Mouse (Mus musculus): ENCODE data around the gene Gpr19. TPM values are rescaled to one million over a fixed set of nuclear protein-coding genes. Genes with fewer than 3 reads are reported as not detected.

The Gpr19 gene
- 1 to 10 TPM; 4.0 to 4.1 TPM for total RNA-seq (2021)
- long read RNA-seq, experiment 1, partial matches to known transcripts = 0 of 8 reads
- long read RNA-seq, experiment 1, other reads (novel, unspliced or antisense) = 8 of 8 reads
- long read RNA-seq, experiment 2, partial matches to known transcripts = 0 of 2 reads
- long read RNA-seq, experiment 2, other reads (novel, unspliced or antisense) = 2 of 2 reads

DNA sequence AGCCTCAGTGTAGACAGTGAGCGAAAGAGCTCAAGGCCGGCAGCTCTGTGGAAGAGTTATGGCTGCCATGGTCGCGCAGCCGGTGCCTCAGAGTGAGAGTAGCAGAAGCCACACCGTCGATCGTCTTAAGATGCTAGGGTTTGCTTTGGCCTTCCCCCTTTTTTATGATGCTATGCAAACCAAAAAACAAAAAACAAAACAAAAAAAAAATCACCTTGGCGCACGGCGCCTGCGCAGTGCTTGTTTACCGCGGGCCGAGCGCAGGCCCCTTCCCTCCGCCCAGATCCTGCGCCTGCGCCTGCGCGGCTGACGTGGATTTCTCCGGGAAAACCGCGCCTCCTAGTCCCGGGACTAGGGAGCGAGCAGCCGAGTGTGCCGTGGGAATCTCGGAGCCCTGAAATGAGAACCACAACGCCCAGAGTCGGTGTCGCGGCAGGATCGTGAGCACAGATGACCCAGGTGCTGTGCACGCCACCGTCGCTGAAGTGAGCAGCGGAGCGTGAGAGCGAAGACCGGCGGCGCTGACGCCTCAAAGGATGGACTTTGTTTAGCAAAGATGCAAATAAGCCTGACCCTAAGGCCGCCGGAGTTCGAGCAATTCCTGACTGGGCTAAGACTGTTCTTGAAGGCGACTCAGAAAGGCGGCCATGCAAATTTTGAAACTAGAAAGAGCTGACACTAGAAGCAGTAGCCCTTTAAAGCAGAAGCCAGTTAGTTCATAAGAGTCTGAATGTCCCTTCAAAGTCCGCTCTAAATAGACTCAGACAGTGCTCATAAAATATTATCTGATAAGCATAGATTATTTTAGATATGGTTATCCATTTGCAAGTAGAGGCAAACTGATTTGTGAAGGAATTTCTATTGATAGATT lies at the start of gene Gpr19:
TSS of gene Gpr19 (minus strand) at position 484 of the 871 bp plus-strand sequence.
- intact Hi-C loops (cut with DNase I) = loop anchor here (1.0 to 5.0 kb wide), 2 partner anchors 22 to 34 kb away; partner anchors contain the start of gene Cdkn1b

DNA sequence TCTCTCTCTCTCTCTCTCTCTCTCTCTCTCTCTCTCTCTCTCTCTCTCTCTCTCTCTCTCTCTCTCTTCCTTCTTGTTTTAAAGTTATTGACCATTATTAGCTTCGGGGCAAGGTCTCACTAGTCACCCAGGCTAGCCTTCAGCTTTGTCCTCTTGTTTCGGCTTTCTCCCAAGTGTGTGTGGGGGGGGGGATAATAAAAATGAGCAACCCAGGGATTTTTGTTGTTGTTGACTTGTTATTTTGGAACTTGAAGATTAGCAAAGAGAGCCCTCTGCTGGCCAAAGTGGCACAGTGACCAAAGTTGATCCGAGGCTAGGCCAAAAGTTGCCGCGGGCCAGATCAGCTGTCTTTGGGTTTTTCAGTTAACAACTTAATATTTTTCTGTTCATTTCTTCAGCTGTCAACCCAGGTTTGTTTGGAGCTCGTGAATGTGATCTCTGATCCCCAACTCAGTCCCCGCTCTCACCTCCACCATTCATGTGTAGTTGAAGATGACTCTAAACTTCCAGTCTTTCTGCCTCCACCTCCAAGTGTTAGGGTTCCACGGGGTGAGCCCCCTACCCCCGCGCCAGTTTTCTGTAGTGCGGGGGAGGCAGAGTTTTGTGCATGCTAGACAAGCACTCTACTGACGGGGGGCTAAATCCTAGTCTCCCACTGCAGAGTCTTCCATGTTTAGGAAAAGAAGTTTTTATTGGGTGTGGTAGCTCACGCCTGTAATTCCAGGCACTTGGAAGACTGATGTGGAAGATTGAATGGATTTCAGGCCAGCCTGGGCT lies 49.1 kb upstream of the Gpr19 start:
- Histone ChIP-seq H3K4me3 (peak overlapping the region; percentile 47), H3K27ac (peak overlapping the region; percentile 58)
- TF ChIP-seq CTCF (IDR thresholded peaks at IDR 0.05) = peak; percentile 83
- peak; percentile 76 for DNase-seq
- intact Hi-C loops (cut with DNase I) = loop anchor here (2.0 kb wide), 1 partner anchor 75 kb away; no protein-coding TSS in a partner anchor

More for the DNA sequence above, at the start of gene Gpr19:
- Histone ChIP-seq H3K27ac (peak within 1 kb of the TSS; percentile 98), H3K4me3 (peak within 1 kb of the TSS; percentile 97)
- DNase-seq = peak; percentile 96
- TF ChIP-seq CTCF (IDR thresholded peaks at IDR 0.05) = no peak; the same call in 1 of the 2 replicates

- peak overlapping the region; percentile 53; the same call in 1 of the 2 replicates for H3K27ac ChIP-seq
Measured at GRCm38 (mm10) chr6:134946858-134947257, 48.5 kb upstream of the Gpr19 start.

DNA sequence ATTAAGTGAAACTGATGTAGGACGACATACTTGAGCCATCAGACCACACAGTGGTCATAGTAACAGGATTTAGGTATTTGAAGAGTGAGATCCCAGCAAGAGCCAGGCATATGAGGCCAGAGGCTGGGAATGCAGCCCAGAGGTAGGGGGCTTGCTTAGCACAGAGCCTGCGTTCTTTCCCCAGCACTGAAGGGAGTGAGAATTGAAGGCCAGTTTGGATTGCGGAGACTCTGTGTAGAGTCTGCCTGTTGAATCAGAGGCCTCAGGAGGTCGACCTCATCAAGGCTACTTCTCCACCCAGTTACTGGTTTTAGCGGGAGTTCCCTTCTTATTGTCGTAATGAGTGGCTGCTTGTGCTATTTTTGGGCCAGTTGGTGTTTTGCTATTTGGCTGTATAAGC lies 47.7 kb upstream of the Gpr19 start:
- TF ChIP-seq CTCF (IDR thresholded peaks at IDR 0.05) = no peak
- intact Hi-C loops (cut with DNase I) = no loop called here
- Histone ChIP-seq H3K4me3 (no peak overlapping the region), H3K27ac (peak overlapping the region; percentile 50)
- no peak for DNase-seq

More at GRCm38 (mm10) chr6:134946858-134947257, 48.5 kb upstream of the Gpr19 start:
- no peak for TF ChIP-seq CTCF (IDR thresholded peaks at IDR 0.05)
- peak overlapping the region; percentile 34 for H3K4me3 ChIP-seq
- intact Hi-C loops (cut with DNase I) = no loop called here
- DNase-seq = no peak

GRCm38 (mm10) chr6:134943759-134944407 lies 45.5 kb upstream of the Gpr19 start:
- intact Hi-C loops (cut with DNase I) = no loop called here
- Histone ChIP-seq H3K4me3 (no peak overlapping the region), H3K27ac (no peak overlapping the region)
- TF ChIP-seq CTCF (IDR thresholded peaks at IDR 0.05) = no peak
- no peak for DNase-seq

DNA sequence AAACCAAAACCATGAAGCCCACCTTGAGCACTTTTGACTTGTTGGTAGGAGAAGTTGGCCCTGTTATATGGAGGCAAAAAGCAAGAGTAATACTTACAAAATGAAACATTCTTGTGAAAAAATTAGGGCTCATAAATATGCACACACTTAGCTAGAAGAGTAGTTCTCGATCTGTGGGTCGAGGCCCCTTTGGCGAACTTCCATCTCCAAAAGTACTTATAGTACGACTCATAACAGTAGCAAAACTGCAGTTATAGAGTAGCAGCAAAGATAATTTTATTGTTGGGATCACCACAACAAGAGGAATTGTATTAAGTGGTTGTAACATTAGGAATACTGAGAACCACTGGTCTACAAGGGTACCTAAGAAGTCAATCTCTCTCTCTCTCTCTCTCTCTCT lies 41.4 kb upstream of the Gpr19 start:
- intact Hi-C loops (cut with DNase I) = no loop called here
- no peak overlapping the region for H3K27ac ChIP-seq
- TF ChIP-seq CTCF (IDR thresholded peaks at IDR 0.05) = no peak
- no peak overlapping the region for H3K4me3 ChIP-seq
- no peak for DNase-seq

- Histone ChIP-seq H3K27ac (no peak overlapping the region), H3K4me3 (no peak overlapping the region)
- TF ChIP-seq CTCF (IDR thresholded peaks at IDR 0.05) = no peak
- intact Hi-C loops (cut with DNase I) = loop anchor here (5.0 kb wide), 1 partner anchor 37 kb away; the partner anchor contains the start of gene Gpr19
- DNase-seq = no peak
Measured at GRCm38 (mm10) chr6:134934305-134934704, 35.9 kb upstream of the Gpr19 start.

DNA sequence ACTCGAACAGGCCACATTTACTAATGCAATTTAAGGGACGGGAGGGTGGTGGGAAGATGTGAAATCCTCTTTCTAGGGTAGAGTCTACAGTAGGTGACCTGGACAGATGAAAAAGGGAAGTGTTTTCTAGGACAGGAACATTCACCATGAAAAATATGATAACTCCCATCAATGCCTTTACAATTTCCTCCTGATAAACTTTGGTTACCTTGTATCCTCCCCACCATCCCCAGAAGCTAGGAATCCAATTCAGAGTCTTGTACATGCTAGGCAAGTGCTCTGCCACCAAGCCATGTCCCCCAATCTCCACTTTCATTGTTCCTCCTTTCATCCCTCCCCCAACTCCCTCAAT lies 34.8 kb upstream of the Gpr19 start:
- Histone ChIP-seq H3K4me3 (no peak overlapping the region), H3K27ac (peak overlapping the region; percentile 76)
- no peak for DNase-seq
- intact Hi-C loops (cut with DNase I) = loop anchor here (5.0 kb wide), 1 partner anchor 36 kb away; the partner anchor contains the start of gene Gpr19
- no peak for TF ChIP-seq CTCF (IDR thresholded peaks at IDR 0.05)

DNA sequence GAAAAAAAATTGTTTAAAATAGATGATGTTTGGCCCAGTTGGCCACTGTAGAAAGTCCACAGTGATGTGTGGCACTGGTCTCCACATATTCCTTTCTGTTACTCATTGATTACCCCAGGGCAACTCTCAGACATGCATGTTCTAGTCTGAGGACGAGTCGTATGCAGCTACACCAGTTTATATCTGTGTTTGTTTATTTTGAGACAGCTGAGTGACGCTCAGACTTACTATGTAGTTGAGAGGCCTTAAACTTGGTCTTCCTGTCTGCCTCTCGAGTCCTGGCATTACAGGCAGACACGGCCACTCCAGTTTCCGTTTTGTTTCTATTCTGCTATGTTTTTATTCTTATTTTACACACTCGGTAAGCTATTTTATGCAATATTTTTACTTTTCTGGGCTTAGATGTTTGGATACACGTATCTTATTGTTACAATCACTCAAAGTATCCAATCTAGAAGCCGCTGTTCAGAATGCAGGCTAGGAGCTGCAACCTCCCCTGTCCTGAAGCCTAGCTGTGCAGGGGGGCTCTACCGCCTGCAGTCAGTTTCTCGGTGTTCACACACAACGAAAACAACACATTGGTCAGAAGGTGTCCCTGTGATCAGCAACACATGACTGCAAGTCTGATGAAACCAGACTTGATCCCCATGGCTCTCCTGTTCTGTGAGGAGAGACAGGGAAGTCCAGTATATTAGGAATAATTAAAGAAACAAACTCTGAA lies 34.3 kb upstream of the Gpr19 start:
- H3K4me3 ChIP-seq = peak overlapping the region; percentile 49
- TF ChIP-seq CTCF (IDR thresholded peaks at IDR 0.05) = no peak
- no peak for DNase-seq
- peak overlapping the region; percentile 76 for H3K27ac ChIP-seq
- intact Hi-C loops (cut with DNase I) = loop anchor here (5.0 kb wide), 1 partner anchor 35 kb away; the partner anchor contains the start of gene Gpr19

DNA sequence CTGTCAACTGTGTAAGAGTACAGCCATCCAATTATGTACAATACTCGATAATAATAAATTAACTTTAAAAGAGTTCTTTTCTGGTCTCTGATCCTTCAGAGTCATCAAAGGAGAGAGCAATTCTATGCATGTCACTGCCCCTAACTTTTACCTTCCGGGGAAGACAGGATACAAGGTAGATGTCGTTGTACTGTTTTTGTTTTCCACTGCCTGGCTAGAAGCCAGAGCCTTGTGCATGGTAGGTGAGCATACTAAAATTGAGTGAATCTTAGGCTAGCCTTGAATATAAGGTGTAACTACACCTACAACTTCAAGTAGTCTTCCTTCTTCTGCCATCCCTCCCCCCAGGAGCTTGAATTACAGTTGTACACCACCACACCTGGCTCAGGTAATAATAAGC lies 32.8 kb upstream of the Gpr19 start:
- no peak for TF ChIP-seq CTCF (IDR thresholded peaks at IDR 0.05)
- H3K4me3 ChIP-seq = no peak overlapping the region
- DNase-seq = no peak
- intact Hi-C loops (cut with DNase I) = loop anchor here (5.0 kb wide), 1 partner anchor 34 kb away; the partner anchor contains the start of gene Gpr19
- no peak overlapping the region for H3K27ac ChIP-seq

GRCm38 (mm10) chr6:134930383-134930782 lies 32.0 kb upstream of the Gpr19 start:
- no peak for TF ChIP-seq CTCF (IDR thresholded peaks at IDR 0.05)
- H3K27ac ChIP-seq = no peak overlapping the region
- intact Hi-C loops (cut with DNase I) = loop anchor here (5.0 kb wide), 1 partner anchor 33 kb away; the partner anchor contains the start of gene Gpr19
- H3K4me3 ChIP-seq = no peak overlapping the region
- DNase-seq = no peak
